Mouse (Mus musculus) forebrain, embryonic 14.5 days (tissue): ENCODE results near the gene Prss45. TPM values are rescaled to one million over a fixed set of nuclear protein-coding genes. Genes with fewer than 3 reads are reported as not detected.
"Not testable (repeated sequence)": the region's sequence is repeated elsewhere in the genome, so short reads cannot be mapped to it uniquely, and the experiment has no call there.

Experiments
- ATAC-seq: fragments of 200-750 bp; cut with Nextera tagmentation; 2 replicates; pipeline ENCODE4 v1.8.0; 2017; ENCODE audit warnings: mild to moderate bottlenecking, moderate library complexity
- DNase-seq: peaks from one replicate; pipeline ENCODE4 v3.0.0-alpha.2; 2015; ENCODE audit warnings: low spot score
- H3K27ac ChIP-seq: fragments of 300-500 bp; sonication (generic); 2 replicates; pipeline ENCODE4 v1.5.1; 2014; ENCODE audit warnings: low read depth, mild to moderate bottlenecking, control low read depth, low read length, moderate library complexity
- H3K27me3 ChIP-seq: fragments of 300-500 bp; sonication (generic); replicated peaks from 2 replicates; pipeline ENCODE4 v1.6.1; 2014; ENCODE audit warnings: low read length, control low read depth, mixed read lengths; ENCODE audit not compliant: control insufficient read depth, insufficient read depth
- H3K36me3 ChIP-seq: fragments of 300-500 bp; sonication (generic); 2 replicates; pipeline ENCODE4 v1.6.1; 2014; ENCODE audit warnings: low read length, control low read depth; ENCODE audit not compliant: control insufficient read depth, insufficient read depth
- H3K4me1 ChIP-seq: fragments of 300-500 bp; sonication (generic); 2 replicates; pipeline ENCODE4 v1.6.1; 2014; ENCODE audit warnings: antibody characterized with exemption, low read length, control low read depth; ENCODE audit not compliant: control insufficient read depth, insufficient read depth
- H3K4me2 ChIP-seq: fragments of 300-500 bp; sonication (generic); 2 replicates; pipeline ENCODE4 v1.6.1; 2014; ENCODE audit warnings: mild to moderate bottlenecking, control low read depth, low read length
- H3K4me3 ChIP-seq: fragments of 300-500 bp; sonication (generic); 2 replicates; pipeline ENCODE4 v1.5.1; 2014; ENCODE audit warnings: low read depth, low read length, control low read depth
- H3K9ac ChIP-seq: fragments of 300-500 bp; sonication (generic); 2 replicates; pipeline ENCODE4 v1.6.1; 2014; ENCODE audit warnings: mild to moderate bottlenecking, low read length, control low read depth, moderate library complexity
- H3K9me3 ChIP-seq: fragments of 300-500 bp; sonication (generic); replicated peaks from 2 replicates; pipeline ENCODE4 v1.6.1; 2016; ENCODE audit warnings: low read length, control low read depth, mixed read lengths; ENCODE audit not compliant: control insufficient read depth
- WGBS: fragments of 180-500 bp; shearing (Covaris S2); extraction: QIAGEN DNeasy Blood & Tissue Kit; methylation state at CpG from one replicate; pipeline ENCODE4 v1.1.7; 2014; 5-methylcytosine and 5-hydroxymethylcytosine counted together
- polyA plus RNA-seq: library from polyadenylated mRNA; unstranded; fragments of >200 nt; fragmentation: Nextera tagmentation; extraction: Ambion mirVana; gene quantifications from 2 replicates; pipeline ENCODE4 v1.2.1, GENCODE M21; 2014

Prss45 gene
- polyA plus RNA-seq, 1 experiment from 2014 or later: 0.38 TPM

DNA sequence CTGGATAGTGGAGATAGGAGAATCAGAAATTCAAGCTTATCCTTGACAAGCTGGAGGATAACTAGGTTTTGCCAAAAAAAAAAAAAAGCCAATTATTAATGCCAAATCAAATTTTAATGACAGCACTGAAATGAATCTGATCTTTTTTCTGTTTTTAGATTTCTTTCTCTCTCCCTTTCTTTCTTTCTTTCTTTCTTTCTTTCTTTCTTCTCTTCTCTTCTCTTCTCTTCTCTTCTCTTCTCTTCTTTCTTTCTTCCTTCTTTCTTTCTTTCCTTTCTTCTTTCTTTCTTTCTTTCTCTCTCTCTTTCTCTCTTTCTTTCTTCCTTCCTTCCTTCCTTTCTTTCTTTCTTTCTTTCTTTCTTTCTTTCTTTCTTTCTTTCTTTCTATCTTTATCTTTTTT, 13.8 kb upstream of the Prss45 start:
- not testable (repeated sequence) for H3K4me3 ChIP-seq, H3K9me3 ChIP-seq, H3K4me2 ChIP-seq, H3K27ac ChIP-seq, DNase-seq, H3K27me3 ChIP-seq, H3K4me1 ChIP-seq, H3K9ac ChIP-seq, H3K36me3 ChIP-seq, ATAC-seq

DNA sequence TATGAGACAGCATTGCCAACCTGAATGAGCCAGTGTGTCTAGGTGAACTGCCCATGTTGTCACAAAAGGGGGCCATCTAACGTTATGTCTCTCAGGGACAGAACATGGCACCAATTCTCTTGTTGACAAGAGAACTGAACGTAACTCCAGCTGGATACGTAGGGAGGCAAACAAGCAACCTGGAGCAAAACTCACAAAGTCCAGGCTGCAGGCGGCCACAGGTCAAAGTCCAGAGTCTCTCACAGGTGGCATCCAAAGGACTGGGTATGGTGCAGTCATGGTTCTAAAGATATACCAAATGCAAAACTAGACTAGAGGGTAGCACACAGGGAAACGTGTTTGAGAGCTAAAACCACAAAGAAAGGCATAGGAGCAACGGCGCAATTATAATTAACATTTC, 13.0 kb upstream of the Prss45 start:
- Histone ChIP-seq H3K36me3 (no peaks in the 10 kb centered on the region), H3K27me3 (no peaks in the 10 kb centered on the region), H3K4me1 (no peaks in the 10 kb centered on the region), H3K4me2 (no peak overlapping the region), H3K9me3 (no peaks in the 10 kb centered on the region), H3K4me3 (no peak overlapping the region), H3K27ac (no peak overlapping the region), H3K9ac (no peak overlapping the region)
- whole genome bisulfite sequencing: 85% methylated on average over 7 of the region's 7 CpGs
- no peak for ATAC-seq
- DNase-seq: no peak

DNA sequence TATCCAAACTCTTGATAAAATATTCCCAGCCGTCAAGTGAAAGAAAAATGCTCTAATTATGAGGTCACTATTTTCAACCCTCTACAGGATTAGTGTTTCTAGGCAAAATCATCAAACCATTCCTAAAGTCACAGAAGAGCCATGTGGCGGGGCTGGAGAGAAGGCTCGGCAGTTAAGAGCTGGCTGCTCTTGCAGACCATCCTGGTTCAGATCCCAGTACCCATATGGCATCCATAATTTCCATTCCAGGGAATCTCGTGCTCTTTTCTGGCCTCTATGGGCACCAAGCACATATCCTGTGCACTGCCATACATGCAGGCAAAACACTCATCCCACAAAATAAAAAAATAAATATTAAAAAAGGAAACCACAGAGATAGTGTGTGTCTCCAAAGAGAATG, 9.0 kb upstream of the Prss45 start:
- Histone ChIP-seq H3K4me3 (no peak overlapping the region), H3K36me3 (no peaks in the 10 kb centered on the region), H3K4me2 (no peak overlapping the region), H3K4me1 (no peaks in the 10 kb centered on the region), H3K9ac (no peak overlapping the region), H3K27ac (no peak overlapping the region), H3K27me3 (no peaks in the 10 kb centered on the region), H3K9me3 (no peaks in the 10 kb centered on the region)
- no peak for DNase-seq
- ATAC-seq: no peak
- 78% methylated on average over 4 of the region's 4 CpGs for WGBS

DNA sequence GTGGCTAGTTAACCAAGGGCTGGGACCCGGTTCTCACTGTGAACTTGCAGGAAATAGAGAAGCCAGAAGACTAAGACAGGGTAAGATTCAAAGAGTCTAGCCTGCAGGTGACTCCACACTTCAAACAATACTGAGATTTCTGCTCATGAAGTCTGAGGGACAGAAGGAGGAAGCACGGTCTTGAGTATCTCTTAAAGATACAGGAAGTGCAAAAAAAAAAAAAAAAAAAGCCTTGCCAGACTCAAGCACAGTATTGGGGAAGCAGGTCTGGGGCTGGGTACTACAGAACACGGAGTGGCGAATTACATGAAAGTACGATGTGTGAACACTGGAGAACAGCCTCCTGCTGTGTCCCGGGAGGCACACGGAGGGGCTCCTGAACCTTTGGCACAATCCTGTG, 8.6 kb upstream of the Prss45 start:
- DNase-seq (no peak), ATAC-seq (no peak)
- Histone ChIP-seq H3K4me1 (no peaks in the 10 kb centered on the region), H3K36me3 (no peaks in the 10 kb centered on the region), H3K27me3 (no peaks in the 10 kb centered on the region), H3K27ac (no peak overlapping the region), H3K9ac (no peak overlapping the region), H3K4me2 (no peak overlapping the region), H3K4me3 (no peak overlapping the region), H3K9me3 (no peaks in the 10 kb centered on the region)
- whole genome bisulfite sequencing: 76% methylated on average over 7 of the region's 7 CpGs

DNA sequence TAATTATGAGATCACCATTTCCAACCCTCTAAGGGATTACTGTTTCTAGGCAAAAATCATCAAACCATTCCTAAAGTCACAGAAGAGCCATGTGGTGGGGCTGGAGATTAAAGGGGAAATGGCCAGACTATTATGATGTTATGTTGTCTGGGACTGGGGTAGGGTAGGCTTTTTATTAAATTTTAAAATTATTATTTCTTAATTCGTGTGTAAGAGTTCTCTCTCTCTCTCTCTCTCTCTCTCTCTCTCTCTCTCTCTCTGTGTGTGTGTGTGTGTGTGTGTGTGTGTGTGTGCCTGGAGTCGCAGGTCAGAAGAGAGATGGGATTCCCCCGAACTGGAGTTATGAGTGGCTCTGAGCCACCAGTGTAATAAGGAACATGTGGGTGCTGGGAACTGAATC, 8.0 kb upstream of the Prss45 start, which contains the start of gene Prss43:
Gene Prss43 (plus strand): TSS at position 301 of the 400 bp plus-strand sequence.
- Histone ChIP-seq H3K9me3 (no peaks in the 10 kb centered on the region), H3K27ac (no peak within 1 kb of the TSS), H3K27me3 (no peaks in the 10 kb centered on the region), H3K4me1 (no peaks in the 10 kb centered on the region), H3K4me3 (no peak within 1 kb of the TSS), H3K9ac (no peak within 1 kb of the TSS), H3K4me2 (no peak within 1 kb of the TSS), H3K36me3 (no peaks in the 10 kb centered on the region)
- ATAC-seq: no peak
- DNase-seq: no peak
- WGBS: 84% methylated on average over 3 of the region's 3 CpGs

DNA sequence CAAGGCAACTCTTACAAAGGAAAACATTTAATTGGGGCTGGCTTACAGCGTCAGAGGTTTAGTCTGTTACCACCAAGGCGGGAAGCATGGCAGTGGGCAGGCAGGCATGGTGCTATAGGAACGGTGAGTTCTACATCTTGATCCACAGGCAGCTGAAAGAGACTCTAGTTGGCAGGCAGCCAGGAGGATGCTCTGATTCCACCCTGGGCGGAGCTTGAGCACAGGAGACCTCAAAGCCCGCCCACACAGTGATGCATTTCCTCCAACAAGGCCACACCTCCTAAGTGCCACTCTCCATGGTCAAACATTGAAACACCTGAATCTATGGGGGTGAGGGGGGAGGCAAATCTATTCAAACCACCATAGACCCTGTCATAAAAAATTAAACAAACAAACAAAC, 1.4 kb upstream of the Prss45 start:
- Histone ChIP-seq H3K27me3 (no peaks in the 10 kb centered on the region), H3K9me3 (no peaks in the 10 kb centered on the region), H3K4me1 (no peaks in the 10 kb centered on the region), H3K9ac (no peak overlapping the region), H3K27ac (no peak overlapping the region), H3K4me3 (no peak overlapping the region), H3K36me3 (no peaks in the 10 kb centered on the region), H3K4me2 (no peak overlapping the region)
- 69% methylated on average over 5 of the region's 5 CpGs for WGBS
- peak; percentile 8 for DNase-seq
- no peak for ATAC-seq

DNA sequence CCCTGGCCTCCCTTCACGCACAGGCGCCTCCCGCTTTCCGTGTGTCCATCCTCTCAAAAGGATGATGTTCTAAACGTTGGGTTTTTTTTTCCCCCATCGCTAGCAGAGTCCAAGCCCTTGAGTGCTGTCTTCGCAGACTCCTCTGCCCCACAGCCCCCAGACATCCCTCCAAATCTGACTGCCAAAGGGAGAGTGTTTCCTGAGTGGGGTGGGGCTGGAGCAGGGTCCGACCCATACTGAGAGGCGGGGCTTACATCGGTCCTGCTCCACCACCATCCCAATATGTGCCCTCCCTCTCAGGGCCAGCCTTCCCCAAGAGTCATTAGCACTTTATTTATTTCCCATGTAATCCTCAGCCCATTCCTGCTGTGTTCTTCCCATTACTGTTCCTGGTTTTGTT, 573 bp downstream of the Prss45 start:
- no peaks in the 10 kb centered on the region for H3K9me3 ChIP-seq
- H3K4me3 ChIP-seq: no peak overlapping the region
- H3K27me3 ChIP-seq: no peaks in the 10 kb centered on the region
- WGBS: 40% methylated on average over 10 of the region's 10 CpGs
- H3K9ac ChIP-seq: no peak overlapping the region
- H3K36me3 ChIP-seq: no peaks in the 10 kb centered on the region
- no peaks in the 10 kb centered on the region for H3K4me1 ChIP-seq
- no peak for DNase-seq
- H3K4me2 ChIP-seq: no peak overlapping the region
- no peak overlapping the region for H3K27ac ChIP-seq
- ATAC-seq: no peak

DNA sequence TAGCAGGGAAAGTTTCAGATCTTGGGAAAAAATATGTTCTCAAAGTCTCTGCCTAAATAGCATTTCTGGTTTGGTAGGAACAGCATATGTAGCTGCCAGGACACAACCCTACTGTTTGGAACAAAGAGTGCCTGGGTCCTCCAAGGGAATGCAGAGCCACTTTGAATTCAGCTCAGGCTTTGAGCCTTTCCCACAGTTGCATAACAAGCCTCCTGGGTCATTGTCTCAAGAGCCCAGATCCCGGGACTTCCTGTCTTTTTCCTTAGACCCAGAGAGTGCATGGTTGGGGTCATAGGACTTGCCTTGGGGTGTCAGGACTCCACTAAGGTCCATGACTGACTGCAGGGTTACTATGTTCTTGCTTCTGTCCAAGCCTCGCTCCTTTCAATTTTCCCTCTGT, 1.7 kb downstream of the Prss45 start:
- H3K9ac ChIP-seq: no peak overlapping the region
- no peaks in the 10 kb centered on the region for H3K4me1 ChIP-seq
- H3K27ac ChIP-seq: no peak overlapping the region
- no peak for DNase-seq
- H3K4me2 ChIP-seq: no peak overlapping the region
- no peaks in the 10 kb centered on the region for H3K27me3 ChIP-seq
- no peak for ATAC-seq
- WGBS: 47% methylated on average over 2 of the region's 2 CpGs
- H3K9me3 ChIP-seq: no peaks in the 10 kb centered on the region
- no peak overlapping the region for H3K4me3 ChIP-seq
- H3K36me3 ChIP-seq: no peaks in the 10 kb centered on the region

DNA sequence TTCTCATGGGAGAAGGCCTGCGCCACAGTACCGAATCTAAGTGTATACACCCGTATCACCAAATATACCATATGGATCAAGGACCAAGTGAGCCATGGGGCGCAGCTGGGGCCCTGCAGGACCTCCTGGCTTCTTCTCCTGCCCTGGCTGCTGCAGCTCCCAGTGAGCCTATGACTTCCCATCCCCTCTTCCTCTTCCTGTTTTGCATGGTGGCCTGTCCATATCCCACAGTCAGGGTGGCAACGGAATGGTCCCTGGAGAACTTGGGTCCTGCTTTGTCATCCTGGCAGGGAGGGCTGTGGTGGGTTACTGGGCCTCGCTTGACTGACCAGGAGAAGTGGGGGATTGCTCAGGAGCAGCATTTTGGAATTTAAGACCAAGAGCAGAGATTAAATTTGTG, 6.5 kb downstream of the Prss45 start:
- no peak overlapping the region for H3K4me2 ChIP-seq
- ATAC-seq (no peak), DNase-seq (no peak)
- no peak overlapping the region for H3K4me3 ChIP-seq
- WGBS: 82% methylated on average over 6 of the region's 6 CpGs
- no peaks in the 10 kb centered on the region for H3K4me1 ChIP-seq
- no peak overlapping the region for H3K27ac ChIP-seq
- H3K9me3 ChIP-seq: no peaks in the 10 kb centered on the region
- no peaks in the 10 kb centered on the region for H3K27me3 ChIP-seq
- H3K36me3 ChIP-seq: no peaks in the 10 kb centered on the region
- no peak overlapping the region for H3K9ac ChIP-seq

DNA sequence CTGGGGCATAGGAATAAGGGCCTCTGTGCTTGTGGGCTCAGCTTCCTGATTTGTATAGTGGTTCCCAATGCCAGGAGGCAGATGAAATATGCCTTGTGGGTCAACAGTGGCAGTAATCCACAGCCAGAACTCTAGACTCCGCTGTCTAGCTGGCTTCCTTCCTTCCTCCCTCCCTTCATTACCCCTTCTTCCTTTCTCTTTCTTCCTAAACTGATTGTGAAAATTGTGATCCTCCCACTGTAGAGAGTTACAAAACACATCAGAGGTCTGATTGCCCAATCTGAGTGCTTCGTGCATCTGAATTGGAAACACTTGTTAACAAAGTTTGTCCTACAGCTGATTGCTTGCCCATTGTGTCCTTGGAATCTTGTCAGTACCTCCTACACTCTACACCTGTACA, 7.0 kb downstream of the Prss45 start:
- Histone ChIP-seq H3K4me1 (no peaks in the 10 kb centered on the region), H3K4me2 (no peak overlapping the region), H3K36me3 (no peaks in the 10 kb centered on the region), H3K4me3 (no peak overlapping the region), H3K9me3 (no peaks in the 10 kb centered on the region), H3K9ac (no peak overlapping the region), H3K27ac (no peak overlapping the region), H3K27me3 (no peaks in the 10 kb centered on the region)
- no peak for ATAC-seq
- WGBS: 78% methylated on average over 2 of the region's 2 CpGs
- no peak for DNase-seq
